Mouse (Mus musculus) testis, postnatal 10 days (tissue): ENCODE measurements at regions not wholly inside any gene's neighbourhood (a gene's known extent, or its start where the extent isn't known, plus 50 kb on each side); places are given as distances from the start of the nearest gene placed in this dataset.

Source experiments
- DNase-seq: peaks from one replicate; pipeline ENCODE4 v3.0.0; 2021; ENCODE audit warnings: low spot score

DNA sequence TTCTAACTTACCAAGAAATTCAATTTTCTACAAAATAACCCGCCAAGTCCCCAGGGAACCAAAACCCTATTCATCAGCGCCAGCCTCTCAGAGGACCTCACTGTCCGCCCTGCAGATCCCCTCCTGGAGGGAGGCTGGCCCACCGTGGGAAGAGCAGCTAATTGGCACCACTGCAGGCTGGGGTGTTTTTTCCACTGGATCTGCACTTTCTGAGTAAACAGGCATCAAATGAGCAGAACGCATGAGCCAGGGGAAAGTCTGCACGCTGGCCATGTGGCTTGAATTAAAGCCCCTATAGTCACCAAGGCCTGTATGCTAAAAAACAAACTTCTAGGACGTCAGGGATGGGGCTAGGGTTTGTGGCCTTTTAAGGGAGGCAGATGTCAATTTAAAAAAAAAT is 332.4 kb upstream of the Zmiz1 start:
- DNase-seq = no peak

DNA sequence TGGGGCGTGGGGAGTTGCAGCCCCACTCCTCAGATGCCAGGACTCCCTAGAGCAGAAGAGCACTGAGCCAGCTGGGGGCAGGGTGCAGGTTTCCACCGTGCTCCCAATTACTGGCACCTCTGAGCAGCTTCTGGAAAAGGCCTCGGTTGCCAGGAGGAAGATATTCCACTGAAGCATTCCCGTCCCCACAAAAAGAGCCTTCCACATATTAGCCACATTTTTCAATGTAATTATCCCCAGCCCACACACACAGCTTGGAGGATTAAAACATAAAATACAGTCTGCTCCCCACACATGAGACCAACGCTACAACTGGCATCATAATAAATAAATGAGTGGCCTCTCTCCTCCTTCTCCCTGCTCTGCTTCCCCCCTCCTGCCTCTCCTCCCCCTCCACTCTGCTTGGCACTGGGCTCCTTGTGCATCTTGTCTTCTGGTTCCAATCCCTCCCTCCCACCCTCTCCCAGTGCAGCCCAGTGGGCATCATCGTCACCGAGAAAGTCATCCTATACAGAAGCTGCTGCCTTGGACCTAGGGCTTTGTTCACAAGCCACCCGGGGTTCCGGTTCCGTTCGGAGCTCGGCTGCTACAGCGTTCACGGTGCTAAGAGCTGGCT is 331.3 kb upstream of the Zmiz1 start:
- DNase-seq = no peak

DNA sequence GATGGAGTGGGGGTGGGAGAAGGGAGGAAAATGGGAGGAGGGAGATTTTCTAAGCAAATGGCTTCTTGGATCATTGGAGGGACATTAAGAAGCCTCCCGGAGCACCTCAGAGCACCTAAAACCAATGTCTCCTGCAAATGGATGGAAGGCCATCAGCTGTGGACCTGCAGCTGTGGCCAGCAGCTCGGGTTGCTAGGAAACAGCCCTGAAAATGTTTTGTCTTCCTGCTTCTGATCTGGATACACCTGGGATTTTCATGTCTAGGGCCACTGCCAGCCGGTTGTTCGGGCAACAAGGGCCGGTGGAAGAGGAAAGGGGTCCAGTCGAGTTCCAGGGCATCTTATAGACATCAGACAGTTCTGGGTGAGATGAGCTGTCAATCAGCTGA is 330.8 kb upstream of the Zmiz1 start:
- DNase-seq = no peak

DNA sequence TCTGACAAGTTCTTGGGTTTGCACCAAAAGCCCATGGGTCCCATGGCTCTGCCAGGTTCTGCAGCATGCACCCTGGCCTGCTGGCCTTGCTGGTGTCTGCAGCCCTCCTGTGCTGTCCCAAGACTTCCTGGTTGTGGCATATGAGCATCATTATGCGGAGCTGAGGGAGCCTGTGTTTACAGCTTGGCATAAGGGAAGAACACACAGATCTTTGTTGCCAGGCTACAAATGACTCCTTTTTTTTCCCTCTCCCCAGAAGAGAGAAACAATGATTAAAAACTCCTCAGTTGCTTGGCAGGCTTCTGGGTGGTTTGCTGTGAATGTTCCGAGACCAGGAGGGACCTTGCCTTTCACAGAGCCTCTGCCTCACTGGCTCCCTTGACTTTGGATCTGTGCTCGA is 323.6 kb upstream of the Zmiz1 start:
- DNase-seq = no peak

DNA sequence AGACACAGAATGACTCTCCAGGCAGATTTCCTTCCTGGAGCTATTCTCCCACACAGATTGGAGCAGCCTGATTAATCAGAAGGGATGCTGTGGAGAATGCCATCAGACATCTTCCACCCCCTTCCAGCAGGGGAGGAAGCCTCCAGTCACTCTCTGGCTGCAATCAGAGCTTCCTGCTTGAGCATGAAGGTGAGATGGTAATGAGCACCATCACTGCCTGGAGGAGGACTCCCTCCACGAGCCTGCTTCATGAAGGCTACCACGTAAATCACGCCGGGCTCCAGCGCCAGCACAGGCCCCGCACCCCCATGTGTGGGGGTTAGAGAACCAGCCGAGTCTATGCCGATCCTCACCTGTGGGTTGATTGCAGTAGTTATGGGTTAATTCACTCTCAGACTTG is 321.7 kb upstream of the Zmiz1 start:
- DNase-seq = no peak

DNA sequence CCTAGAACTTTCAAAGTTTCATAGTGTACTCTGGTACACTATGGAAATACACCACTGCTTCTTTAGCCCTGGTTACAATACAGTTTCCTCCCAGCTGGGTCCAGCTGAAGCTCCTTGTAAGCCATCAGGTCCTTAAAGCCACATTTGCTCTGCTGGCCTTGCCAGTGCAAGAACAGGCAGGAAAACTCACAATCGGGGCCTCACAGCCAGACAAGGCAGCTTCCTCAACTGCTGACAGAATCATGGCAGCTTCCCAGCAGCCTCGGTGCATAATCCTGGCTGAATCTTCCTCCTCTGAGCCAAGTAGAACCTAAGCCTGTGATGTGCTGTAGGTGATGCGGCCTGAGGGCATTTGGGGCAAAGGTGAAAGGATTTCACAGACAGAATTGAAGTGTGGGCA is 320.5 kb upstream of the Zmiz1 start:
- no peak for DNase-seq

DNA sequence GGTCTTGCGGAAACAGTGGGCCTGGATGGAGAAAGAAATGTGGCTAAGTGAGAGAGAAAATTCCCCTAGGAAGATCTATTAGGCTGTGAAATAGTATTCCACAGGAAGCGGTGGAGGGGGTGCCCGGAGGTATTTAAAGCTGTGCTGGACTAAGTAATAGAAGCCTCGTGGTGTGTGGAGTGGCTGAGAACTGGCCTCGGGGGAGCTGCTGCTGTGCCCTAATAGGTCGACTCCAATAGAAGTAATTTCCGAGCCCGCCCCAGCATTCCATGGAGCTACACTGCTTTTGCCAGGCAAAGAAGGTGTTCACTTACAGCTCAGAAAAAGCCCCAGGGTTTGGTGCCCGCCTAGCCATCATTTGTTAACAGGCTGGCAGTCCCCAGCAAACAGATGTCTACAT is 317.1 kb upstream of the Zmiz1 start:
- DNase-seq = no peak

DNA sequence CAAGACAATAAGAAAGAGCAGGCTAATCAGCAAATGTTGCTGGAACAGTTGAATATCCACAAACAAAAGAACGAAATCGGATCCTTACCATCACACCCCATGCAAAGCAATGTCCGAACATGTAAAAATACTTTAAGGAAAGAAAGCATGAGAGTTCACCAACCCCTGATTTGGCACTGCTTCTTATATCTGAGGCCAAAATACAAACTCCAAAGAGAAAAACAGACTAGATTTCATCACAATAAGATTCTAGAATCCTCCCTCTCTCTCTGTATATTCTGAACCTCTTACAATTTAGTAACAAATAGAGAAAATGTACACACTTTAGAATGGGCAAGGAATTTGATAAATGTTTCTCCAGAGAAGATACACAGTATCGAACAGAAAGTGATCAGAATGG is 315.9 kb upstream of the Zmiz1 start:
- no peak for DNase-seq

DNA sequence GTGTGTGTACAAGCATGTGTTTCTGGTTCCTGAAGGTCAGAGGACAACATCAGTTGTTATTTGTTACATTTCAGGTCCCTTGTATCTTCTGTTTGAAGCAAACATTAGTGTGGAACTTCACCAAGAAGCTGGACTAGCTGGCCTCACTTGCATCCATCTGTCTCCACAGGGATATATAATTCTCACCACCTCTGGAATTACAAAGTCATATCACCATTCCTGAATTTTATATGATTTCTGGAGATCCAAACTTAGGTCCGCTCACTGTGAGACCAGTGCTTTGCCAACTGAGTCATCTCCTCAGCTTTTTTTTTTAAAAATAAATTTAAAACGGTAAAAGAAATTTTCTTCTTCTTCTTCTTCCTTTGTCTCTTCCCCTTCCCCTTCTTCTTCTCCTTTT is 311.3 kb upstream of the Zmiz1 start:
- no peak for DNase-seq

DNA sequence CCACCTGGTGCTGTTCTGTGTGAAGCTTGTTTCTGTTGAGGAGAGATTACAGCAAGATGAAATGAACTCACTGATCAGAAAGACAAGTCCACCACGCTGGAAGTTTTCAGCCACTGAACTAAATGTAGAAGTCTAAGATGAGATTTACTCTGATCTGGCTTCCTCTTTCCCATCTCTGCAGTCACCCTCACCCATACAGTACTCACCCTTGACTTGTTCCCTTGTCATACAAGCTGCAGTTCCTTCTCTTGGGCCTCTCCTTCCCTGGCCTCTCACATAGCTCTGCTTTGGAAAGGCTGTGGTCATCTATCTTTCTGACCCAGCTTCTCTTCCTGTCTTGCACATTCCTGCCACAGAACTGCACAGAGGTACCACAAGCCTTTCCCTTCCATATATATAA is 308.0 kb upstream of the Zmiz1 start:
- no peak for DNase-seq

DNA sequence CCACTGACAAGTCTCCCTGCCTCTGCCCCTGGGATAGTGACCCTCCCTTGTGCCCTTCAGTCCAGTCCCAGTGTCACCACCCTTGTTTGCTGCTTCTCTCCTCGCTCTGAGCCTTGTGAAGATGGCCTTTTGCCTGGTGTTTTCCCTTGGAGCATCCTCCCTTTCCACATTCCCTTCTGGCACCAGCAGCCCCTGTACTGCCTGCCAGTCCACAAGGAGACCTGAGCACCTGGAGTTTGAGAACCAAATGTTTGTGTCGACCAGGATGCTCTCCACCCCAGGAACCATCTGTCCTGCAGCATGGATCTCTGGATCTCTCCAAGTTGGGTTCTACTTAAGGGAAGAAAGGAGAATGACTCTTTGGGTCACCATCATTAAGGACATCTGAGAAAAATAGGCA is 307.5 kb upstream of the Zmiz1 start:
- no peak for DNase-seq

DNA sequence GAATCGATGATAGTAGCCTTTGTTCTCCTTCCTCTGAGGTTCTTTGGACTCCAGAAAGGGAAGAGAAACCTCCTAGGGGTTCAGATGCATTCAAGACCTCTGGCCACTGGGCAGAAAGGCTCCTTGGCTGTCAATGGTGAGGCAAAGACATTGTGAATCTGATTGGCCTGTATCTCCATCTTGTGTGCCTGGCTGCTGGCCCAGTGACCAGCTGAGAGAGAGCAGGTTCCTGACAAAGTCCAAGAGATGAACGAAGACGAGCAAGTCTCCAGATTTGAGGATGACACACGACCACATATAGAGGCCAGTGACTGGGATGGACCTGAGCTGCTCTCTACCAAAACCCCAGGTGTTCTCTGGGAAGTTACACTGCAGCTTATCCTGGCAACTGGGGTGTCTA is 305.4 kb upstream of the Zmiz1 start:
- no peak for DNase-seq

DNA sequence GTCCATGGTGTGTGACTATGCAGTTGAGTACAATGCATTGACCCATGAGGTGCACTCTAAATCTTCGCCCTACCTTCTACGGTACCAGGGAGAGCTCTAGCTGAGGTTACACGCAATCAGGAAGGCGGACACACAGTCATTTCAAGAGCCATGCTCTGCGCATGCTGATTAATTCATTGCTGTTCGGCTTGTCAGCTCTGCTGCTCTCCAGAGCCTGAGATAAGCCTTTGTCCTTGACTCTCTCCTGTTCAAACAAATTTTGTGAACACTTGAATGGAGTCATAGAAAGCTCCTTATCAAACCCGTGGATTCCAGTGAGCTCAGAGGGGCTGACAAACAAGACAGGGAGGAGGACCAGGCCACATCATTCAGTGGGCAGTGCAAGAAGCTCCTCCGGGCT is 304.8 kb upstream of the Zmiz1 start:
- DNase-seq = no peak

DNA sequence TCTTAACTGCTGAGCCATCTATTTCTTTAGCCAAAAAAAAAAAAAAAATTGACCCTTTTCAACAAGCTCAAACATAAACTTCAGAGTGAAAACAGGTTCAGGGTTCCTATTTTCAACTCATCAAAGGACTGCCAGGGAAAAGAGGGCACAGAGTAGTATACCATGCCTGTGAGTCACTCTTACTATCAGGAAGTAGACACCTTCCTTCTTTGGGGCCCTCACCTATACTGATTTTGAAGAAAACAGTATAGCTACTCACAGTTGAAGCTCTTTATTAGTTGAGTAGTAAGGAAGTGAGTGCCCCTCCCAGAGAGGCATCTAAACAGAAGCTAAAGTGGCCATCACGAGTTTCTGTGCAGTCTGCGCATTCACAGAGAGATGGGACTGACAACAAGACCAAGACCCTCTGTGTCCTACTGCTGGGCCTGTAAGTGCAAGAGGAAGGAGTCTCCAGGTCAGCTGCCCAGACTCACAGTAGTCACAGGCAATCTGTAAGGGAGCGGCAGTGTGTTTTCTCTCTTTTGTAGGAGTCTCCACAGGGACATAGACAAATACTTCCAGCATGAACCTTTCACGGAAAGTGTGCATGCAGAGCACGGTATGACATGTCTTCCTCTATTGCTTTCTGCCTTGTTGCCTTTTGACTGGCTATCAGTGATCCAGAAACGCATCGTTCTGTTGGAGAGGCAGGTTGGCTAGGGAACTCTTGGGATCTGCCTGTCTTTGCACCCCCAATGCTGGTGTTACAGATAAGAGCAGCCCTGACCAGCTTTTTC is 303.8 kb upstream of the Zmiz1 start:
- no peak for DNase-seq

DNA sequence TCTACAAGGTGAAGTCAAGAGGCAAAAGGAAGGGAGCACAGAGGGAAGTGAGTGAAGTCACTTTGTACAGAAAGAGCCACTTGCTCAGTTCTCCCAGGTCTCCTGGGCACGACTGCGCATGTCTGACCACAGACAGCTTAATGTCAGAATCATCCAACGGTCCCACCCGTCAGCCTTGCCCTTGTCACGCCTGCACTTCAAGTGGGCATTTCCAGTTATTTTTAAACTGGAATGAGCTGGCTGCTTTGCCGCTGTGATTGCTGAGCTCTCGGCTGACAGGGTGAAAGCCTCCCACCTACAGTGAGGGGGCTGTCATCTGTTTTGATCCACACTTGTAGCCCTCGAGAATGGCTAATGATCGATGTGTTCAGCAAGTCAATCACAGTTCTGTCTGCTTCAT is 302.8 kb upstream of the Zmiz1 start:
- DNase-seq = no peak

DNA sequence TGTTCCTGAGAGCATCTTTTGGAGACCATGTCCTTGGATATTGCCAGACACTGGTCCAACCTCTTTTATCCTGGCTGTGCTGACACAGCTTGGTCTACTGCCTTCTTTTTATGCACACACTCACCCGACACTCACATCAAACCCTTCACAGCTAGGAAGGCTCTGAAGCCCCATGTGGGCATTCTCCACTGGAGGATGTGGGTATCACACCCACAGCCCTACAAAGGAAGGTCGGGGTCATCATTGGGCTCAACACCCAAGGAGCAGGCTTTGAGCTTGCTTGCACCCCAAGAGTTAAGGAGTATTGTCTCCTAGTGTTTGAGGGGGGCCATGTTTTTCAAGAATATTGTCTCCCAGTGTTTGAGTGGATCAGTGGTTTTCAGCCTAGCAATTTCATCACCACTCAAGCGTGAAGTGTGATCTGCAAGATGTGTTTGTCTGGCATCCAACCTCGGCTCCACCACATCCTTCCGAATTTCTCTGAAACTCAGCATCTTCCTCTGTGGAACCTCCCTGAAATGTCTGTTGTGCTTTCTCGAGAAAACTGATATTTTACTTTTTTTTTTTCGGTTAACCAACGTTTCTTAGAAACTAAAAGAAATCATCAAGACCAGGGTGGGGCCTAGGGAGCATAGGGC is 297.2 kb upstream of the Zmiz1 start:
- DNase-seq = no peak

DNA sequence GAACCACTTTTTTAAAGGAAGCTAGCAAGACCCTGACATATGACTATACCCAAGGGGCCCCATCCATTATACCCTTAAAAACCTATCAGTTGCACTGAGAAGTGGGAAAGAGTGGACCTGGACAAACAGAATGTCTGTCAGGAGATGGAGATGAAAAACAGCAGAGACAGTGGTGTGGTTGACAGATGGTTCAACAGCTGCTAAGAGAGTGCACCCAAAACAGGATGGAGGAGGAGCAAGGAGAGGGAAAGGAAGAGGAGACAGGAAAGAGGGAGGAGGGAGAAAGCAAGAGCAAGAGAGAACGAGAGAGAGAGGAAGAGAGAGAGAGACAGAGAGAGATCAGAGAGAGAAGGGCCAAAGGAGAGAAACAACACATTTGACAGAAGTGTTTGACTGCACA is 292.8 kb upstream of the Zmiz1 start:
- DNase-seq = no peak

DNA sequence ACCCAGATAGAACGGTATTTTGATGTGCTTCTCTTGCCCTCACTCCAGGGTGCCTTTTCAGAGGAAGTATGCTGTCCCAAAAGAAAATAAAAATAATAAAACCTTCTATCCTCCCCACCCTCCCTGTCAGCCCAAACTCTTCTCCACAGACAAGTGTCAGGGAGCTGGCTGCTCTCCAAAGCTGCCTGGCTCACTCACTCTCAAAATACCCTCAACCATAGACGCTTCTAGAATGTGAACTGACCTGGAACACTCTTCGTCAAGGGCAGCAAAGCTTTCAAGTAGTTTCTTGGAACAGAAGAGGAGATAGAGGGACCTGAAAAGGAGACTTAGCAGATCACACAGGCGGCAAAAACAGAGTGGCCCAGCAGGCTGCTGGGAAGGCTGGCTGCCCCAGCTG is 291.4 kb upstream of the Zmiz1 start:
- no peak for DNase-seq

DNA sequence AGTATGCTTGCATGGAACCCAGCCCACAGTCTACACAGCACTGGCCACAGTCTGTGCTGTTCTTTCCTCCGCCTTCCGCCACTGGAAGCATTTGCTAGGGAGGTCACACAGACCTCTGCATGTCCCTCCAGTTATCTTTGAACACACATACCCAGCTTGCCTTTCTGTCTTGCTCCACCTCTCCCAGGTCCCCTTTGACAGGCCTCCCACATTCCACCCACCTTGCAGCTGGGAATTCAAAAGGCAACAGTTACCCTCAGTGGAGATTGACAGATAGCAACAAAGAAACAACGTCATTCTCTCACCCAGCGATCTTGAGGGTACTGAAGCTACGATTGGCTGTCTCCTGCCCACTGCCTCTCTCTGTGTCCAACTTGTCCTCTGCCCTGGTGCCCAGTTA is 290.7 kb upstream of the Zmiz1 start:
- no peak for DNase-seq

DNA sequence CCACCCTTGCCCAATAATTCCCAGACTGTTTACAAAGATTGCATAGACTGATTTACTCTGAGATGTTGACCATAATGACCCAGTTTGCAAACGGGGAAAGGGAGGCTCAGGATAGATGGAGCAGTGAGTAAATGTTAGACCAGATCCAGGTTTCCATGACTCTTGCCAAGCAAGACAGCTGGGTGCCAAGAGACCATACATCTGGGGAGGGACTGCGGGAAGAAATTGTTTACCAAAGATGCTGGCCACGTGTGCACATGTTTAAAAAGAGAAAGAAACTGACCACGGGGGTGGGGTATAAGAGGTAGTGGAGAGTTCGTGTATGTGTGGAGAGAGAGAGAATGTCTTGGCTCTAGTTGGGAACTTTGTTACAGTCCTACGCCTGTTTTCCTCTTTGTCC is 285.7 kb upstream of the Zmiz1 start:
- no peak for DNase-seq

DNA sequence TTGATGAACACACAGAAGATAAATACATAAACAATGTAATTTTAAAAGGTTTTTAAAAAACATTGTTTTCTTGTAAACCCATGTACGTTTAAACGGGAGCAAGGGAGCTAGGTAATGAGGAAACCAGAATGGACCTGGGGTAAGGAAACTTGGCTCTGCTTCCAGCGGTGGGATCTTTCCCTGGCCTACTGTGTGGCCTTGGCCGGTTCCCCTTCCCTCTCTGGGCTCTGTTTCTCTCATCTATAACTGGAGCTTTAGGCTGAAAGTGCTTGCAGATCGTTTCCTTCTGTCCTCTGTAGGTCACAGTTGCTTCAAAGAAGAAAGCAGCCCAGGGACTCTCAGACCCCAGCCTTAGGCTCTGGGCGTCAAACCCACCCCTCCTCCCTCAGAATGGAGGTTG is 285.1 kb upstream of the Zmiz1 start:
- DNase-seq = no peak

DNA sequence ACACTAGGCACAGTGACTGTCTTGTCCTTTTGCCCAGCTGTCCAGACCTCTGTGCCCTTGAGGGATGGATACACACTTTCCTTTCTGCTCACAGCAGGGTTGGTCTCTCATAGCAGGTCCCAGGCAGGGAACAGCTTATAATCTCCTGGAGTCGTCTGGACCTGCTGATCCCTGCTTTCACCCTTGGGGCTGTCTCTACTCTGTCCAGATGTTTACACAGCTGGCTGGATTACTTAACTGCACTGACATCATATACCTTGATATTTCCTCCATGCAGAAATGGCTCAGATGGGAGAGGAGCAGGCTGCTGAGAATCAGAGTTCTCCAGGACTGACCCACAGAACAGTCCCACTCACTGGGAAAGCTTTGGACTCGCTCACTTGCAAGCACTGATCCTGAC is 284.6 kb upstream of the Zmiz1 start:
- no peak for DNase-seq

DNA sequence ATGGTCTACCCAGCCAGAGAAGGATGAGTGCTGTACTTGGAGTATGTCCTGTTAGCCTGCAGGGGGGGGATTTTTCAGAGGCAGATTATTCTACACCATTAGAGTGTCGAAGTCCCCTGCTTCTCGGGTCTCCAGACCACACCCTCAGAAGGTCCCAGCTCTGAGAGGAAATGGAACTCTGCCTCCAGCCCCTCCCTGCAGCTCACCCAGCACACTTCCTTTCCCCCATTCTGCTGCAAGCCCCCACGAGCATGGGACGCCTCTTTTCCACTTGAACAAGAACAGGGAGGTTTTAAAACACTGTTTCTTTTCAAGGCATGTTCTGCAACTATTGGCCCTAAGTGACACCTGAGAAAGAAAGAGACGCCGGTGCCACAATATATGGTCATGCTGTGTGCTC is 282.8 kb upstream of the Zmiz1 start:
- DNase-seq = no peak

DNA sequence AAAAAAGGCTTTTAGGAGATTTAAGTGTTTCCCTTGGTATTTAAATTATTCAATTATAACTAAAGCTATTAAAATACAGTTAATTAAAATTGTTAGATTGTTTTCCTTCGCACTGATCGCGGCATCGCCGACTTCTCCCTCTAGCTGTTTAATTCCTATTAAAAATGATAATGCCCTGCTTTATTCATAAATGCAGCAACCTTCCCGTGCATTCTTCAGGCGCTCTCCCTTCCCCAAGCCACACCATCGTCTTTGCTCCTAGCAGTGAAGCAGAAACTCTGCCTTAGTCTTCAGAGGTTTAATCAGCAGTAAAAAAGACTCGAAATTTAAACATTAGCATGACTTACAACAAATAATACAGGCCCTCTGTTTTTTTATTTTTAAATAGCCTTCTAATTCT is 278.9 kb upstream of the Zmiz1 start:
- no peak for DNase-seq
